Mouse (Mus musculus) cerebral cortex, adult 2 months (tissue): Measurements from ENCODE around the gene Tuba4a.

Source experiments
- WGBS: fragments of 180-500 bp; shearing (Covaris S2); methylation state at CpG from one replicate; pipeline ENCODE4 v1.1.7; 2018; 5-methylcytosine and 5-hydroxymethylcytosine counted together

The Tuba4a gene

DNA sequence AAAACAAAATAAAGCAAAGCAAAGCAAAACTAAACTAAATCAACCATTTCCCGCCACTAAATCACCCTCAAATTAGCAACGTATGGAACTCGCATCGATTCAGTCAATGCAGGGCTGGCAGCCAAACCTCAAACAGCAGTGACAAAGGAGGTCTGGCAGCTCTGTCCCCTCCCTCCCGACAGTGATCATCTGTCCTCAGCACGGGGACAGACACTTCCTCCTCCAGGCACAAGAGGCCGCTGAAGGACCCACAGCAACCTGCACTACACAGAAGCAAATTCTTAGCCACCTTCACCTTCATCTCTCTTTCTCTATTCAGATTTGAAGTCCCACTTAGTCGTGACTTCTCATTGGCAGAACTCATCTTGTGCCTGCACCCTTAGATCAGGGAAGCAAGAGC lies 14.9 kb upstream of the Tuba4a start:
- WGBS: 1% methylated on average over 8 of the region's 8 CpGs

DNA sequence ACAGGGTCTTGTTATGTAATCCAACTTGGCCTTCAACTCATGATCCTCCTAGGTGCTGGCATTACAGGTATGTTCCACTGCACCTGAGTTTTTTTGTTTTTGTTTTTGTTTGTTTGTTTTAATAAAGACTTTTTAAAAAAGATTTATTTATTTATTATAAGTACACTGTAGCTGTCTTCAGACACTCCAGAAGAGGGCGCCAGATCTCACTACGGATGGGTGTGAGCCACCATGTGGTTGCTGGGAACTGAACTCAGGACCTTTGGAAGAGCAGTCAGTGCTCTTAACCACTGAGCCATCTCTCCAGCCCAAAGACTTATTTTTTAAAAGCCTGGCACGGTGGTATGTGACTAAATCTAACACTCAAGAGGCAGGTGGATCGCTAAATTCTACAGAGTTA lies 12.8 kb upstream of the Tuba4a start:
- WGBS: 70% methylated on average over 4 of the region's 4 CpGs

DNA sequence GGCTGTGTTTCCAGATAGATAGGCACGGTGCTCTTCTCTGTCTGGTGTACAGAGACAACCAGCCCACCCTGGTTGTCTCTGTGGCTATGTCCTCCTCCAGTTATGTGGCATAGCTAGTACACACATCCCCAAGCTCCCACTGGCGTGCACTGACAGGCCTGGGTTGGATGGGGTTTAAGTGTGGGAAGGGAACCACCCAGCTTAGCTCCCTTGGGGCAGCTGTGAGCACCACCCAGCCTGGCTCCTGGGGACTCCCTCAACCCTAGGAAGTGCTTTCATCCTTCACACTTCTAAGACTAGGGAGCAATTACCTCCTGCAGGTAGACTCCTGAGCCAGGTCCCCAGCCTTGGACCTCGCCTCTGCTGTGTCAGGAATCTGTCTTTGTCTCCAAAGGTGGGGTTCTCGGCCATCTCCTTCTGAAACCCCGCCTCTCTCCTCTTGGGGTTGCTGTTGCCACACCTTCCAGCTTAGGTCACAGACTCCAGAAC lies 12.0 kb upstream of the Tuba4a start, which contains the start of gene A630095N17Rik:
A630095N17Rik (minus strand) TSS at position 439 of the 489 bp plus-strand sequence.
- 74% methylated on average over 5 of the region's 5 CpGs for WGBS

DNA sequence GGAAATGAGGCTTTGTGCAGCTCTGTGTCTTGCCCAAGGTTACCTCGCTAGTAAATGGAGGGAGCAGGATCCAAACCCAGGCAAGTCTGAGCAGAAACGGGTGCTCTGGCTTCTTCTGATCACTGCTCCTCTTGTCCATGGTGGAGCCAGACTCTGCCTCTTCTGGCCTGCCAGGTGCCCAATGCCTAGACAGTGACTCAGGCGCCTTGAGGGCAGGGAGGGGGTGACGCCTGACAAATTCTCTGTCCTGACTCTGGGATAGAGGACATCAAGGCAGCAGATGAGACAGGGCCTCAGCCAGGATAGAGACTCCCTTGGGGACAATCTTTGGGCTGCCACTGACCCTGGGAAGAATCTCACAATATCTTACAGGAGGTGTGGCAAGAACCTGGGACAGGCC lies 11.6 kb upstream of the Tuba4a start:
- 58% methylated on average over 4 of the region's 4 CpGs for WGBS

DNA sequence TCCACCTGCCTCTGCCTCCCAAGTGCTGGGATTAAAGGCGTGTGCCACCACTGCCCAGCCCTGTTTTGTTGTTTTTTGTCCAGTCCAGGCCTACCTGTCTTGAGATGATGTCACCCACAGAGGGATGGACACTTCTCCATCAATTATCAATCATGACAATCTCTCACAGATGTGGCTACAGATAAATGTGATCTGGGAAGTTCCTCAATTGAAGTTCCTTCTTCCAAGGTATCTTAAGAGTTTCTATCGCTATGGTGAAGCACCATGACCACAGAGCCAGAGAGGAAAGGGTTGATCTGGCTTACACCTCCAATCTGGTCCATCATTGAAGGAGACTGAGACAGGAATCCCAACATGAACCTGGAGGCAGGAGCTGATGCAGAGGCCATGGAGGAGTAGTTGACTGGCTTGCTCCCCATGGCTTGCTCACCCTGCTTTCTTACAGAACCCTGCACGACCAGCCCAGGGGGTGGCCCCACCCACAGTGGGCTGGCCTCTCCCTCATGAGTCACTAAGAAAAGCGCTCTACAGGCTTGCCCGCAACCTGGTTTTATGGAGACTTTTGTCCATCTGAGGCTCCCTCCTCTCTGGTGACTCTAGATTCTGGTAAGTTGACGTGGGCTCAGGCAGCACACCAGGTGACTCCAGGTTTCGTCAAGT lies 10.8 kb upstream of the Tuba4a start:
- WGBS: 61% methylated on average over 7 of the region's 7 CpGs

DNA sequence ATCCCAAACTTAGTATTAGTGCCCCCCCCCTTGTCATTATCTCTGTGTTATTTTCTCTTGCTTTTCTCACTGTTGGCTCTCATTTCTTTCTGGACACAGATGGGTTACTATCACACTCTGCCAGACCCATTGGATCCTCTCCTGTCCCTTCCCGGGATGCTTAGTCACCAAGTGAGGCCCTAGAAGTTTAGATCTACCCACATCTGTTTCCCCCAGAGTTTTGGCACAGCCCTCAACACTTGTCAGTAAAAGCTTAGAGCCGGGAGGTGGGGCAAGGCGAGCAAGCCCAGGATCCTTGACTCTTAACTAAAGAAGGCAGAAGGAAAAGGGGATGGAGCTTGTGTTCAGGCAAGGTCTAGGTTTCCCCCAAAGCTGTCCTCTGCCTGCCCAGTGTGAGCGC lies 9.5 kb upstream of the Tuba4a start:
- WGBS: 63% methylated on average over 4 of the region's 4 CpGs

DNA sequence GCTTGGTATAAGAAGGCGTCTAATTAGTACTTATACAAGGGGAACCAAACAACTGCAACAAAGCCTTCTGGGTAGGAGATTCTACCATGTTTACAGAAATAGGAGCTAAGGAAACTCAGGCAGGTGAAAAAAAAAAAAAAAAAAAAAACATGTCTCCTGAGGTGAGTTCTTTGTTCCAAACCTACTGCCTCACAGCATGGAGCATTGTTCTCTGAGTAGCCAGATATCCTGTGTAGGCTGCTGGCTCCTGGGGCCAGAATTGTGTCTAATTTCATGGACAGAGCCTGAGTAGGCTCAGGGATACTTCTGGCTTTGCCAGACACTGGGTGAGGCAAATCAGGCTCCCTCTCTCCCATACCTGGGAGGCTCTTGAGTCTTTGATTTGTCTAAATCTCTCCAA lies 8.0 kb upstream of the Tuba4a start:
- 64% methylated on average over 1 of the region's 1 CpGs for WGBS

DNA sequence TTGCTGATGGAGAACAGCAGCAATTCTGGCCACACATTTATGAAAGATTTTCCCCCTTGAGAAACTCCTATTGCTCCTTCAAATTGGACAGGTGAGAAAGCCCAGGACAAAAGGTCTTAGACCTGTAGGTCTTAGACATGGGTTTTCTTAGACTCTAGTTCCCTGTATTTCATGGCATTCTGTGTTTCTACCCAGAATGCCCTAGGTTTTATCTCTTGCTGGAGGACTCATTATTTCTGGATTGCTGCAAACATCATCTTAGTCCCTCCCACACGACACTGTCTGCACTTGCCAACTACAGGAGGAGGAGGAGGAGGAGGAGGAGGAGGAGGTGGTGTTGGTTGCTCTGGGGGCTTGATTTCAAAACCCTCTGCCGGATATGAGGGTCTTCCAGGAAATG lies 6.5 kb upstream of the Tuba4a start:
- 45% methylated on average over 2 of the region's 2 CpGs for WGBS

DNA sequence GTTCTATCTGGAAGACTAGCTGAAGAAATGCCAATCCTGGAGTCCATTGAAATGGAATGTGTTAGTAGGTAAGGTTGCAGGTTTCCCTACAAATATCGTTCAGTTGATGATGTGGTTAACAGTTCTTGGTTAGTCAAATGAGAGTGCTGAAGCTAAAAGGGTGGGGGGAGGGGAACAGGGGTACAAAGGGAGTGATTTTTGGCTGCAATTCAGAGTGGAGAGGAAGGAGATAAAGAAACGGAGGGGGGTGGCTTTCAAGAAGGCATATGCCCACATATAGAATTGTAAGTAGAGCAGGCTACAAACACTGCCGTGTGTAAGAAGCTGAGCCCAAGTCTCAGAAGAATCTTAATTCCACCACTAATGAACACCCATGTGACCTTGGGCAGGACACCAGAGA lies 5.8 kb upstream of the Tuba4a start:
- 40% methylated on average over 3 of the region's 3 CpGs for WGBS

DNA sequence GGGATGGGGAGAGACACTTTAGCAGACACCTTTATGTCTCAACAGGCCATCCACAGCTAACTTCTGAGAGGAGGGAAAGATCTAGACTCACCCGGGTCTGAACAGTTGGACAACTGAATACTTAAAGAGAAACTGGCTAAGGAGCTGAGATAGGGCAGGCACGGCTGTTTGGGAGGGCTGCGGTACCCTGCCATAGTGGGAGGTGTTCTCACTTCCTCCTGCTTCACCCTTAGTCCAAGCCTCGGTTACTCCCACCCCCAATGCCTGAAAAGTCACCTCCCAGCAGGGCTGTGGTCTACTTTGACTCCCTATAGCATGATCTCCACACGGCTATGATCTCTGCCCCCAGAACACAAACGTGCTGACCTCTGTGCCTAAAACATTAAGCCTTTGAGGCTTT lies 3.9 kb upstream of the Tuba4a start:
- WGBS: 65% methylated on average over 6 of the region's 6 CpGs

DNA sequence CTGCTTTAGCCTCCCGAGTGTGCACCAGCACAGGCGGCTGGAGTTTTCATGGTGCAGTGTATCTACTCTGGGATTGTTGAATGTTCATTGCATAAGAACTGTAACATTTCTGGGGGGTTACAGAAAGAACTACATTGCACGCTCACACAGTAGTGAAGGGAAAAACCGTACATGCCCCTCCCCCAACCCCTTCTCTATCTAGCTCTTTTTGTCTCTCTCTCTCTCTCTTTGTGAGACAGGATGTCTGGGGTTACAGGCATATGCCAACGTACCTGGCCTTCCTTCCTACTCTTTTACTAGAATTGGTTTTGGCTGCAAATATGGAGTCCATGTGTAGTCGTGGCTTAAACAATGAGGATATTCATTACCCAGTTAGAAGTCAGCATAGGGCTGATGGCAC lies 3.3 kb upstream of the Tuba4a start:
- 82% methylated on average over 6 of the region's 6 CpGs for WGBS

DNA sequence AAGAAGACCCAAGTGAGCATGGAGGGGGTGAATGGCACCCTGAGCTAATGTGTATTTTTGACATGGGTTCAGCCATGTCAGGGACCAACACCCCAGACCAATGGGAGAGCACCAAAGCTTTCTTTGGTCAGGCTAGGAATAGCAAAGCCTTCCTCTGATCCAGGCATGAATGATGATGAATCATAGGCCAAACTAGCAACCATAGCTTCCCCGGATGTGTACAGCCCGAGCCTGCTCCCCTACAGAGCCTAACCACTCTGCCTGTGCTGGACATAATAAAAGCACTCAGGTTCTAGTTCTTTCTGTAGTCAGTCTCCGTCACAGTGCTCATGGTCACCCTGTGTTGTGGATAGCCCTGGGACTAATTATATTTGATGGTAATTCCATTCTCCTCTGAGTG lies 1.9 kb upstream of the Tuba4a start:
- 82% methylated on average over 3 of the region's 3 CpGs for WGBS

DNA sequence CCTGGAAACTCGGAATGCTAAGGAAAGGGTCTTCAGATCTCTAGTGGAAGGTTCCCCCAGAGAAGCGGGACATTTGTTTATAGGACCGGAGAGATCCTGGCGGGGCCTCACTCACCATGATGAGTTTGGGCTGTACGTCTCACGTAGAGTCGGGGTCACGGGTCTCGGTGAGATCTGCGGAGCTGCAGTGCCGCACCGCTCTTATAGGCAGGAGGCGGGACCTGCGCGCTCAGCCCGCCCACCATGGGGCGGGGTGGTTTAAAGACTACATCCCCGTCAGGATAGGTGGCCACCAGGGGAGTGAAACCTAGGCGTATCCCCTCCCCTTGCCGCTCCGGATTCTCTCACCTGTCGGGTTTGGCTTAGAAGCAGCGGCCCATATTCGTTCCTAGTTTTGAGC lies 587 bp downstream of the Tuba4a start:
- WGBS: under 1% methylated on average over 24 of the region's 24 CpGs

DNA sequence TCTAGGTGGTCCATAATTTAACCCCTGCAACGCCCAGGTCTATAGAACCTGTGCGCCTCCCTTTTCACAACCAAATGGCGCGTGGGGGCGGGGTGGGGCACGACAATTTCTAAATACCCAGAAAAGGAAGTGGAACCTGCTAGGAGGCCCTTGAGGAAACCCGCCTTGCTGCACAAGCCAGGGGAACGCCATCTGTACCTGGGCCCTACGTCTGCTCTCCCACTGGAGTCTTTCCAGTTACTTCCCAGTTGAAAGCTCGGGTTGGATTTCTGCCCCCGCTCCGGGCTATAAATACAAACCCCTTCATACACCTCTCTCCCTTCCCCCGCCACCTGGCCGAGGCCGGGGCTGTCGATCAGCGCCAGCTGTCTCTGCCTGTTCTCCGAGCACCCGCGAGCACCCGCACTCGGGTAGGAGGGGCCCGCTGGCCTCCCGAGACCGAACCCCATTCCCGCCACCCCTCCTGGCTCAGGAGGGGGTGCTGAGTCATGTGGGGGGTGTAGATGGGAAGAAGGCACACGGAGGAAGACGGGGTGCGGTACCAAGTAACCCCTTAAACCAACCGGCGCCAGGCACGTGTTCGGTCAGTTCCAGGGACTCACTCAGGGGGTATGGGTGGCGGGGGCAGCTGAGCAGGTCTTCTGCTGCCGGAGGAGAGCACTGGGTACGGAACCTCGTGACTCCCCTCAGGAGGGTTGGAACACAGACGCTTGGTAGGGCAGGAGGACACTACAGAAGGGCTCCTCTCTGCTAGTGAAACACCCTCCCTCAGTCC lies 1.3 kb downstream of the Tuba4a start:
- WGBS: 2% methylated on average over 38 of the region's 38 CpGs

DNA sequence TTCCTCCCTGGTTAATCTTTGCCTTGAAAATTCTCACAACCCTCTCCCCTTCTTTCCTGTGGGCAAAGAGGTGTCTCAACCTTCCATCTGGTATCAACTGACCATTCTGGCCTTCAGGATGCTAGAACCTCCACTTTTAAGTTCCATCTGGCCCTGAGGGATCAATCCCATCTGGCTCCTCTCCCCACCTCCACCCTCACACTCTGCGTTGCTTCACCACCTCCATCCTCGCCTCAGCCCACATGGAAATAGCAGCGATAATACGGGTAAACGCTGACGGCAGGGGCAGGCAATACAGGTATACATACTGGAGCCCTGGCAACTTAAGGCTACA lies 1.8 kb downstream of the Tuba4a start:
- WGBS: 5% methylated on average over 6 of the region's 6 CpGs

DNA sequence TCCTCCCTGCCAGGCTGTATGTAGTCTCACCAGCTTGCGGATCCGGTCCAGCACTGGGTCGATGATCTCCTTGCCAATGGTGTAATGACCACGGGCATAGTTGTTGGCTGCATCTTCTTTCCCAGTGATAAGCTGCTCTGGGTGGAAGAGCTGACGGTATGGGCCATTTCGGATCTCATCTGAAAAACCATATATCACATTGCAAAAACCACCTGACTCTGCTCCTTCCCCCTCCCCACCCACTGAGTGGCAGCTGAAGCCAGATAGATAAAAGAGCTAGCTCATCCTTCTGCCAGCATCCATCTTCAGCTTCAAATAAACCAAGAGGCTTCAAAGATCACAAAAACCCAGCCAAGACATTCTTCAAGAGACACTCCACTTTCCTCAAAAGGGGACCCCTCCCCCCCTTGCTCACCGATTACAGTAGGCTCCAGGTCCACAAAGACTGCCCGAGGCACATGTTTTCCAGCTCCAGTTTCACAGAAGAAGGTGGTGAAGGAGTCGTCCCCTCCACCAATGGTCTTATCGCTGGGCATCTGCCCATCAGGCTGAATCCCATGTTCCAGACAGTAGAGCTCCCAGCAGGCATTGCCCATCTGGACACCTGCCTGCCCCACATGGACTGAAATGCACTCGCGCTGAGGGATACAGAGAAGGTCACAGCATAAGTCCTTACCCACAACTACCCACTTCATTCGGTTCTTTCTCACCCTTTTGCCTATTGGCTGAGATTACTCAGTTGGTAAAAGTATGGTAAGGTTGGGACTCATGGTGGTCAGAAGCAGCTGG lies 2.7 kb downstream of the Tuba4a start:
- 51% methylated on average over 13 of the region's 13 CpGs for WGBS

DNA sequence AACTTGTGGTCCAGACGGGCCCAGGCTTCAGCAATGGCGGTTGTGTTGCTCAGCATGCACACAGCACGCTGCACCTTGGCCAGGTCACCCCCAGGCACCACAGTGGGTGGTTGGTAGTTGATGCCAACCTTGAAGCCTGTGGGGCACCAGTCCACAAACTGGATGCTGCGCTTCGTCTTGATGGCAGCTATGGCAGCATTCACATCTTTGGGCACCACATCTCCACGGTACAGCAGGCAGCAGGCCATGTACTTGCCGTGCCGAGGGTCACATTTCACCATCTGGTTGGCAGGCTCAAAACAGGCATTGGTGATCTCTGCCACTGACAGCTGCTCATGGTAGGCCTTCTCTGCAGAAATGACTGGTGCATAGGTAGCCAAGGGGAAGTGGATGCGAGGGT lies 3.9 kb downstream of the Tuba4a start:
- 64% methylated on average over 9 of the region's 9 CpGs for WGBS

DNA sequence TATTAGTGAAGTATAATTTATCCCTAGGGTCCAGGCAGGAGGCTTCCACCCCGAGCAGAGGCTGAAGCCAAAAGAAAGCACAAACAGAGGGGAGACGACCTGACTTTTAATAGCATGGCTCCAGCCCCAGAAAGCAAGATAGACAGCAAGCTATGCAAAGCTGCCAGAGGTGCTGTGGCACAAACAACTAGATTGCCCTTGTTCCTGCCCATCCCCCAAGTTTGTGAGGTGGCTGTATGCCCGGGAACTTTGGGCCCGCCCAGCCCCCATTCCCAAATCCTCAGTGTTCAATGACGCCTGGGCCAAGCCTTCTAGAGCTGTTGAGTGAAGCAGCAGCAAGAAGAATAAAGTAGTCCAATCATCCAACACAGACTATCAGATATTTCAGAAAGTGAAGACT lies 4.8 kb downstream of the Tuba4a start:
- 36% methylated on average over 5 of the region's 5 CpGs for WGBS

DNA sequence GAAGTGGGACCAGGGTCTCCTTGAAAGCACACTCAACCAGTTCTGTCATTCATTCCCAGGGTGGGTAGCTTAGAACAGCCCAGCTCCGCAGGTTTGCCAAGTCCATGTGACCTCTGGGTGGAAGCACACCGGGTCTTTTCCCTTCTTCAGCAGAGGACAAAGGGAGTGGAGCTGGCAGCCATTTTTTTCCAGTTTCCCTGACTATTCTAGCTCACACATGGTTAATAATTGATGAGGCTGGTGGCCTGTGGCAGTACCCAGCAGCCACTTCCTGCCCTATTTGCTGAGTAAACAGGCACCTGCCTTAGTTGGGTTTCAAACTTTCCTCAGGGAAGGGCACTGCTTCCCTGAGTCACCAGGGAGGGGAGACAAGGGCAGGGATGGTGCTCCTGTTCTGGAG lies 5.2 kb downstream of the Tuba4a start:
- 45% methylated on average over 2 of the region's 2 CpGs for WGBS

DNA sequence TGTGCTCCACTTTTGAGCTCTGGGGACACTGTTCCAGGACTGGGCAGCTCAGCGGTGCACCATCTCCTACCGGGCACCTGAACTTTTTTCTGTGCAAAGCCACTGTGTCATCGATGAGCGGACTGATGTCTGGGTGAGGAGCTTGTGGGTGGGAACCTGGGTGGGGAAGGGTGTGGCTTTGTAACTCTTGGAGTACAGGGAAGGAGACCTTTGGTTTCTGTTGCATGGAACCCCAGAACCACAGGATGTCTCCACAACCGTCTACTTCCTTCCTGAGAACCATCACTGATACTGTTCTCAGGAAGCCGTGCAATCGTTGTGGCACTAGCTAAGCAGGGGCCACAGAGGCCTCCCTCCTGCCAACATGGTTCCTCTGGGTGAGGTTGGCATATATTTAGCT lies 6.6 kb downstream of the Tuba4a start:
- WGBS: 78% methylated on average over 7 of the region's 7 CpGs

DNA sequence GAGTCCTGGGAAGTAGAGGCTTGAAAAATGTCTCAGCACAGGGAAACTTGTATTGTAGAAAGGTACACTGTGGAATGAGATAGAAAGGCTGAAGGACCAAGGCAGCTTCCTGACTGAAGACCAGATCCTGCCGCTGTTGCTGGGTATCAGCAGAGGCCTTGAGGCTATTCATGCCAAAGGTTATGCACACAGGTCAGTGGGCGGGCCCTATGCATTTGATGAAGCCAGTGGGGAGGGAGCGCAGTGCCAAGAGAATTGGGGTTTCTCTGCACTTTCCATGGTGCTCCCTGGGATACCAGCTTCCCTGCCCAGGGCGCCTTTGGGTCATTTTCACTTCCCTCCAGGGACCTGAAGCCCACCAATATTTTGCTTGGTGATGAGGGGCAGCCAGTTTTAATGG lies 7.1 kb downstream of the Tuba4a start:
- WGBS: 83% methylated on average over 4 of the region's 4 CpGs

DNA sequence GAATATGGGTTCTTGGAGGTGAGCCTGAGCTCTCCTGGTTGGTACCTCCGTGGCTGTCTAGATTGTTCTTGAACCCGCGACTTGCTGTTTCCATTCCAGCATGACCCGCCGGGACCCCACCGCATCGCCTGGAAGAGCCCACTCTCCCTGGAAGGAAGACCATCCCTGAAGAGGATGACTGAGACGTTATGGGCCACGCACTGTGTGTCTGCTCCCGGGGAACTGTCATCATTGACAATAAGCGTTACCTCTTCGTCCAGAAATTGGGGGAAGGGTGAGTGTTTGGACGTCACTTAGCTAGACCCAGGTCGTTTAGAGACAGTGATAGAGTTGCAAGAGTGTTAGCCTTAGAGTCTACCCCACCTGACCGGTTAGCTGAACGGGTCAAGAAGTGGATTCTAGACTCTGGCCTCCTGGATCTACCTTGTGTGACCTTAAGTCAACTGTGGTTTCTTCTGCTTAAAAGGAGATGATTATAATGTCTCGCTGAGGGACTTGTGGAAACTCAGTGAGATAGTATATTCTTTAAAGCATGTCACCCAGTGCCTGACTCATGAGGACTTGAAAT lies 8.4 kb downstream of the Tuba4a start:
- WGBS: 13% methylated on average over 17 of the region's 17 CpGs
